Mouse (Mus musculus) forebrain, embryonic 16.5 days (tissue): ENCODE data around the gene Cdhr3. TPM values are rescaled to one million over a fixed set of nuclear protein-coding genes. Genes with fewer than 3 reads are reported as not detected.
A peak's percentile ranks its signal among the peaks of the same experiment; 100 is the strongest.

Experiments used
- ATAC-seq: fragments of 200-750 bp; cut with Nextera tagmentation; 2 replicates; pipeline ENCODE4 v1.8.0; 2017; ENCODE audit warnings: mild to moderate bottlenecking, moderate library complexity
- H3K27ac ChIP-seq: fragments of 300-500 bp; sonication (generic); 2 replicates; pipeline ENCODE4 v1.5.1; 2014; ENCODE audit warnings: low read length, control low read depth
- H3K27me3 ChIP-seq: fragments of 300-500 bp; sonication (generic); replicated peaks from 2 replicates; pipeline ENCODE4 v1.6.1; 2014; ENCODE audit warnings: low read length; ENCODE audit not compliant: control insufficient read depth, insufficient read depth
- H3K36me3 ChIP-seq: fragments of 300-500 bp; sonication (generic); 2 replicates; pipeline ENCODE4 v1.6.1; 2014; ENCODE audit not compliant: control insufficient read depth, insufficient read depth
- H3K4me1 ChIP-seq: fragments of 300-500 bp; sonication (generic); replicated peaks from 2 replicates; pipeline ENCODE4 v1.6.1; 2014; ENCODE audit warnings: low read length; ENCODE audit not compliant: control insufficient read depth, insufficient read depth
- H3K4me2 ChIP-seq: fragments of 300-500 bp; sonication (generic); 2 replicates; pipeline ENCODE4 v1.6.1; 2014; ENCODE audit warnings: mild to moderate bottlenecking, low read length, control low read depth
- H3K4me3 ChIP-seq: fragments of 300-500 bp; sonication (generic); replicated peaks from 2 replicates; pipeline ENCODE4 v1.5.1; 2014; ENCODE audit warnings: mild to moderate bottlenecking, low read length, control low read depth
- H3K9ac ChIP-seq: fragments of 300-500 bp; sonication (generic); replicated peaks from 2 replicates; pipeline ENCODE4 v1.6.1; 2014; ENCODE audit warnings: low read depth, low read length, control low read depth
- H3K9me3 ChIP-seq: fragments of 300-500 bp; sonication (generic); 2 replicates; pipeline ENCODE4 v1.6.1; 2016; ENCODE audit warnings: low read length; ENCODE audit not compliant: control insufficient read depth
- WGBS: fragments of 180-500 bp; shearing (Covaris S2); extraction: QIAGEN DNeasy Blood & Tissue Kit; methylation state at CpG from one replicate; pipeline ENCODE4 v1.1.7; 2014; 5-methylcytosine and 5-hydroxymethylcytosine counted together
- polyA plus RNA-seq: library from polyadenylated mRNA; unstranded; fragments of >200 nt; fragmentation: Nextera tagmentation; extraction: Ambion mirVana; gene quantifications from 2 replicates; pipeline ENCODE4 v1.2.1, GENCODE M21; 2015

Cdhr3 gene
- polyA plus RNA-seq, 1 experiment from 2014 or later, result 0.48 TPM

- Histone ChIP-seq H3K27ac (no peak overlapping the region), H3K36me3 (no peaks in the 10 kb centered on the region), H3K9me3 (no peaks in the 10 kb centered on the region), H3K9ac (no peak overlapping the region), H3K4me1 (no peaks in the 10 kb centered on the region), H3K4me3 (no peak overlapping the region), H3K4me2 (no peak overlapping the region), H3K27me3 (no peaks in the 10 kb centered on the region)
- WGBS, result 29% methylated on average over 15 of the region's 15 CpGs
- no peak for ATAC-seq
Measured at GRCm38 (mm10) chr12:33118624-33119301, 26.1 kb upstream of the Cdhr3 start.

DNA sequence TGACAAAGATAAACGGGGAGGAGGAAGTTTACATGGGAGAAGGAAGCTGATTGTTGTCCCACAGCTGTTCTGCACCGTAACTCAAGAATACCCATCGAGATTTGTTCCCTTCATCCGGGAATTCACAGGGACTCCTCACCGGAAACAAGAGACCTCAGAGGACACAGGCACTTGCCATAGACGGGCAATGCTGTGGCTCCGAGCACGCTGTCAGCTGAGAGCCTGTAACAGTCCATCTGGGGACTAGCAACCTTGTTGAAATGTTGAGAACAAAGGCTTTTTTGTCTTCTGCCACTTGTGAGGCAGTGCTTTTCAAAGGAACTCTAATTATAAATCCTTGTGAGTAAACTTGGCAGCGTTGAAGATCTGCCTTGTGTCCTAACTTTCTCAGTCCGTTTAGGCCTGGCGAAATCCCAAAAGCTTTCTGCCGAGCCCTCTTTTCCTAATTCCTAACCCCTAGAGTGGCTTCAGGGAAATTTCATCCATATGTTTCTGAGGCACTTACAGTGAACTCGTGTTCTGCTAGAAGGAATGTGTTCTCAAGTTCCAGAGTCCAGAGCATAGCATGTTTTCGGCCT is 18.3 kb upstream of the Cdhr3 start:
- Histone ChIP-seq H3K9ac (no peak overlapping the region), H3K9me3 (no peaks in the 10 kb centered on the region), H3K4me1 (peaks cover 23% of the 10 kb centered on the region), H3K27ac (peak overlapping the region; percentile 44; the same call in 1 of the 2 replicates), H3K4me2 (peak overlapping the region; percentile 6; the same call in 1 of the 2 replicates), H3K36me3 (no peaks in the 10 kb centered on the region), H3K4me3 (no peak overlapping the region), H3K27me3 (no peaks in the 10 kb centered on the region)
- peak; percentile 55 for ATAC-seq
- WGBS, result 7% methylated on average over 14 of the region's 14 CpGs

GRCm38 (mm10) chr12:33109531-33109930 is 16.9 kb upstream of the Cdhr3 start:
- Histone ChIP-seq H3K9ac (no peak overlapping the region), H3K9me3 (no peaks in the 10 kb centered on the region), H3K4me1 (peaks cover 26% of the 10 kb centered on the region), H3K27ac (no peak overlapping the region), H3K27me3 (no peaks in the 10 kb centered on the region), H3K4me2 (no peak overlapping the region), H3K36me3 (no peaks in the 10 kb centered on the region), H3K4me3 (no peak overlapping the region)
- peak; percentile 57 for ATAC-seq

- Histone ChIP-seq H3K36me3 (no peaks in the 10 kb centered on the region), H3K4me2 (no peak overlapping the region), H3K27me3 (no peaks in the 10 kb centered on the region), H3K9me3 (no peaks in the 10 kb centered on the region), H3K27ac (peak overlapping the region; percentile 73), H3K4me1 (peaks cover 37% of the 10 kb centered on the region), H3K4me3 (no peak overlapping the region), H3K9ac (no peak overlapping the region)
- WGBS, result 54% methylated on average over 10 of the region's 10 CpGs
- peak; percentile 61 for ATAC-seq
Measured at GRCm38 (mm10) chr12:33106438-33107167, 13.9 kb upstream of the Cdhr3 start.

DNA sequence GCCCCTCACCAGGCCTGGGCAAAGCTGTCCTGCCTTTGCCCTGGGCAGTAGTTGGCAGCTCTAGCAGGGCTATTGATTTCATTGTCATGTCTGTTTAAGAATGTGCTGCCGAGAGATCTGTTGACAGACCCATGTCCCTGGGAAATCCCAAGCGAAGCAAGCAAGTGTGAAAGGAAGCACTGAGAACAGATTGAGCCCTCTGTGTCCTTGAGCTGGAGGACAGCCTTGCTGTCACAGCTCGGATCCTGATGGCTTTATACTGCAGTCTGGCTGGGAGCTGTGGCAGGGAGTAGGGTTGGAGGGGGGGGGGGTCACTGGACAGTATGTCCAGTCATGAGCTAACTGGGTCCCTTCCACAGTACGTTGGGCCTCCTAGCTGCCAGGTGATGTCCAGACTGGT is 13.0 kb upstream of the Cdhr3 start:
- Histone ChIP-seq H3K9ac (no peak overlapping the region), H3K27me3 (no peaks in the 10 kb centered on the region), H3K9me3 (no peaks in the 10 kb centered on the region), H3K4me3 (no peak overlapping the region), H3K27ac (no peak overlapping the region), H3K36me3 (no peaks in the 10 kb centered on the region), H3K4me1 (peaks cover 33% of the 10 kb centered on the region), H3K4me2 (no peak overlapping the region)
- WGBS, result 61% methylated on average over 4 of the region's 4 CpGs
- no peak for ATAC-seq

DNA sequence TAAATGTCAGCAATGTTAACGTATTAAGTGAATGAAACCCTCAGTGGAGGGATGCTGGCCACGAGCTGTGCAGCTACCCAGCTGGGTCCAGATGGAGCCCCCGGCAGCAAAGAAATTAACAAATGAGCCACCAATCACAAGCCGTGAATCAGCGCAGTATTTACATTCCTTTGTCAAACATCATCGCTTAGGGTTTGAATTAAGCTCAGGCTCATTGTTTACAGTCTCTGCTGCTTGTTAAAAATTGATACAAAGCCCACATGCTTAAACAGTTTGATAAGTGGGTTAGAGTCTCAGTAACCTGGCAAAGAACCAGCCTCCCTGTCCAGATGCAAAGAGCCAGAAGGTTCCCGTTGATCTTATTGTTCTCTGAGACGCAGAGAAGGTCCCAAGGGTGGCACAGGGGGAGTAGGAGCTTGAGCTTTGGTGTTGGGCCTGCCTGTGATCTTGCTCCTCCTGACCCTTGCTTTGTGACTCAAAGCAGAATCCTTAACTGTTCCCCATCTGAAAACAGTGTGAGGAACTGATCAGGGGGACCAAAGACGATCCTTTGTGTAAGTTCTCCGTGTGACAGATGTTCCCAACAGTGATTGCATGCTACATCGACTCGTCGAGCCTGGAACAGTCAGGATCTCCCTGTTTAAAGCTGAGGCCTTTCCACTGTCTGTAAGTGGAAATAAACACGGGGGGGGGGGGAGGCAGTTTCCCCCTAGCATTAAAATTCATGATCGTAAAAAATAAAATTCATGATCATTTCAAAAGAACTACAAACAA is 9.9 kb upstream of the Cdhr3 start:
- peak overlapping the region; percentile 8; the same call in 1 of the 2 replicates for H3K27ac ChIP-seq
- no peak overlapping the region for H3K9ac ChIP-seq
- H3K4me2 ChIP-seq, result peak overlapping the region; percentile 5; the same call in 1 of the 2 replicates
- no peak overlapping the region for H3K4me3 ChIP-seq
- H3K4me1 ChIP-seq, result peaks cover 28% of the 10 kb centered on the region
- no peaks in the 10 kb centered on the region for H3K9me3 ChIP-seq
- no peaks in the 10 kb centered on the region for H3K27me3 ChIP-seq
- WGBS, result 17% methylated on average over 15 of the region's 15 CpGs
- H3K36me3 ChIP-seq, result no peaks in the 10 kb centered on the region
- peak; percentile 72 for ATAC-seq

- WGBS, result 73% methylated on average over 8 of the region's 8 CpGs
- Histone ChIP-seq H3K4me3 (no peak overlapping the region), H3K27ac (no peak overlapping the region), H3K36me3 (no peaks in the 10 kb centered on the region), H3K27me3 (no peaks in the 10 kb centered on the region), H3K4me2 (no peak overlapping the region), H3K9ac (no peak overlapping the region), H3K9me3 (no peaks in the 10 kb centered on the region), H3K4me1 (peaks cover 21% of the 10 kb centered on the region)
- peak; percentile 48; the same call in 1 of the 2 replicates for ATAC-seq
Measured at GRCm38 (mm10) chr12:33101627-33102026, 9.0 kb upstream of the Cdhr3 start.

- no peaks in the 10 kb centered on the region for H3K36me3 ChIP-seq
- WGBS, result 85% methylated on average over 3 of the region's 3 CpGs
- H3K9ac ChIP-seq, result no peak overlapping the region
- no peak overlapping the region for H3K4me2 ChIP-seq
- no peak overlapping the region for H3K4me3 ChIP-seq
- no peaks in the 10 kb centered on the region for H3K9me3 ChIP-seq
- H3K4me1 ChIP-seq, result no peaks in the 10 kb centered on the region
- ATAC-seq, result no peak
- no peaks in the 10 kb centered on the region for H3K27me3 ChIP-seq
- no peak overlapping the region for H3K27ac ChIP-seq
Measured at GRCm38 (mm10) chr12:33096017-33096416, 3.3 kb upstream of the Cdhr3 start.

DNA sequence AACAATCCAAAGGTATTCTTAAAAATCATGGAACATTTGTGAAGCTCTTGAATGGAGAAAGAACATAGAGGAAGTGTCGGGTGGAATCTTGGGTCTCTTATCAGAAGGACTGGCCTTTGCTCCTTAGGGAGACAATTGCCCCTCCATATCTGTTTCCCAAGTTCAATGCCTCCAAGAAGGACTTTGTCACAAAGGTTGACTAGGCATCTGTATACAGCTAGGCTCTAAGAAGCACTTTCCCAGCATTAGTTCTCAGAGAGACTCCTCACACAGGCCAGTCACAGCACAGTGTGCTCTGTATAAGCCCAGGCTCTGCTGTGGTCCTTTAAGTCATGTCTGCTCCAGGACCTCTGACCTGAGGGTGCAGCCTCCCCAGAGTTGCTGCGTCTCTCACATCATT is 479 bp downstream of the Cdhr3 start:
- H3K9me3 ChIP-seq, result no peaks in the 10 kb centered on the region
- 87% methylated on average over 2 of the region's 2 CpGs for WGBS
- no peak for ATAC-seq
- no peaks in the 10 kb centered on the region for H3K4me1 ChIP-seq
- H3K36me3 ChIP-seq, result no peaks in the 10 kb centered on the region
- H3K9ac ChIP-seq, result no peak overlapping the region
- H3K27ac ChIP-seq, result no peak overlapping the region
- no peak overlapping the region for H3K4me2 ChIP-seq
- H3K27me3 ChIP-seq, result no peaks in the 10 kb centered on the region
- H3K4me3 ChIP-seq, result no peak overlapping the region
